ENCODE assay signal across 9 mouse cellular contexts in genomic region chr7:79547092-79547491, GRCm38 (mm10).
DNase-seq lines count a peak whose midpoint lies in the region; ATAC-seq and TF ChIP-seq lines count a peak whose summit lies in the region.
"Had no signal": no experiment of that assay in that cellular context is flagged by ENCODE, and none has a peak within 500 bp of the region (broad histone marks: within the 10 kb centered on the region; RNA-seq: fewer than 3 reads in every experiment).

No protein-coding gene starts in this region.

- no peak for ATAC-seq in liver, embryonic 14.5 days (ENCODE audit: insufficient read depth)
- peak; percentile 82 for ATAC-seq in neural tube, embryonic 14.5 days (ENCODE audit: low read depth)

- no peak for TF ChIP-seq POLR2A in thymus, adult 2 months (IDR thresholded peaks at IDR 0.05; ENCODE audit: control insufficient read depth, extremely low read depth, insufficient read depth, low read length, poor library complexity)

- 1% methylated on average over 15 of the region's 15 CpGs for WGBS in embryonic facial prominence, embryonic 10.5 days
- WGBS in liver, embryonic 14.5 days (ENCODE audit: insufficient replicate concordance) = 3% methylated on average over 15 of the region's 15 CpGs
- under 1% methylated on average over 15 of the region's 15 CpGs for WGBS in neural tube, embryonic 14.5 days
- WGBS in thymus, adult 2 months = 4% methylated on average over 15 of the region's 15 CpGs

- H3K9me3 ChIP-seq in embryonic facial prominence, embryonic 10.5 days = no peaks in the 10 kb centered on the region
- no peaks in the 10 kb centered on the region for H3K9me3 ChIP-seq in liver, embryonic 14.5 days (ENCODE audit: control insufficient read depth, low read length)
- no peaks in the 10 kb centered on the region for H3K9me3 ChIP-seq in neural tube, embryonic 14.5 days (ENCODE audit: control insufficient read depth, low read length)
- H3K9me3 ChIP-seq: embryonic facial prominence, embryonic 15.5 days had no signal

- peaks cover 40% of the 10 kb centered on the region for H3K4me1 ChIP-seq in embryonic facial prominence, embryonic 10.5 days
- no peaks in the 10 kb centered on the region for H3K4me1 ChIP-seq in liver, embryonic 14.5 days (replicated peaks; ENCODE audit: control insufficient read depth in 2 of 2, insufficient read depth in 2 of 2, low read length in 1 of 2)
- peaks cover 24% of the 10 kb centered on the region; the same call in 1 of the 2 replicates for H3K4me1 ChIP-seq in neural tube, embryonic 14.5 days (ENCODE audit: control insufficient read depth, insufficient read depth, low read length)
- no peaks in the 10 kb centered on the region; the same call in 1 of the 2 replicates for H3K4me1 ChIP-seq in thymus, adult 2 months (replicated peaks; ENCODE audit: control insufficient read depth, insufficient read depth, low read length)

- peak; percentile 87 for TF ChIP-seq CTCF in liver, embryonic 14.5 days (IDR thresholded peaks at IDR 0.05; ENCODE audit: low read depth)
- peak; percentile 87 for TF ChIP-seq CTCF in thymus, adult 2 months (IDR thresholded peaks at IDR 0.05; ENCODE audit: borderline replicate concordance, control insufficient read depth, extremely low read depth, insufficient read depth, low read length, poor library complexity)

- no peak overlapping the region for H3K27ac ChIP-seq in embryonic facial prominence, embryonic 10.5 days (replicated peaks)
- no peak overlapping the region for H3K27ac ChIP-seq in liver, embryonic 14.5 days
- H3K27ac ChIP-seq in neural tube, embryonic 14.5 days (ENCODE audit: low read depth, low read length) = peak overlapping the region; percentile 64
- no peak overlapping the region for H3K27ac ChIP-seq in thymus, adult 2 months (ENCODE audit: control insufficient read depth, insufficient read depth, low read length)
- H3K27ac ChIP-seq: embryonic facial prominence, embryonic 15.5 days had no signal

- no peak overlapping the region for H3K4me2 ChIP-seq in liver, embryonic 14.5 days (ENCODE audit: low read depth)
- H3K4me2 ChIP-seq in neural tube, embryonic 14.5 days (ENCODE audit: low read depth, low read length) = no peak overlapping the region
- H3K4me2 ChIP-seq: embryonic facial prominence, embryonic 15.5 days had no signal

- no peaks in the 10 kb centered on the region for H3K36me3 ChIP-seq in embryonic facial prominence, embryonic 10.5 days (replicated peaks)
- no peaks in the 10 kb centered on the region for H3K36me3 ChIP-seq in liver, embryonic 14.5 days (replicated peaks; ENCODE audit: control insufficient read depth, insufficient read depth, low read depth)
- H3K36me3 ChIP-seq in neural tube, embryonic 14.5 days (ENCODE audit: control insufficient read depth, insufficient read depth, low read length) = no peaks in the 10 kb centered on the region
- H3K36me3 ChIP-seq in thymus, adult 2 months (ENCODE audit: control insufficient read depth, insufficient read depth, low read length) = no peaks in the 10 kb centered on the region
- H3K36me3 ChIP-seq: embryonic facial prominence, embryonic 15.5 days had no signal

- no peak overlapping the region for H3K4me3 ChIP-seq in embryonic facial prominence, embryonic 10.5 days
- H3K4me3 ChIP-seq in liver, embryonic 14.5 days (ENCODE audit: insufficient read depth in 1 of 2, low read depth in 2 of 2, low read length in 2 of 2) = no peak overlapping the region
- H3K4me3 ChIP-seq in neural tube, embryonic 14.5 days (ENCODE audit: low read depth, low read length) = no peak overlapping the region
- no peak overlapping the region for H3K4me3 ChIP-seq in thymus, adult 2 months (ENCODE audit: control insufficient read depth, insufficient read depth, low read length)
- H3K4me3 ChIP-seq: embryonic facial prominence, embryonic 15.5 days had no signal

- no peak for TF ChIP-seq EP300 in liver, embryonic 14.5 days (IDR thresholded peaks at IDR 0.05; ENCODE audit: low read depth)

- no peak overlapping the region for H3K9ac ChIP-seq in liver, embryonic 14.5 days (replicated peaks)
- H3K9ac ChIP-seq in neural tube, embryonic 14.5 days (replicated peaks; ENCODE audit: low read depth, low read length) = peak overlapping the region; percentile 18
- H3K9ac ChIP-seq: embryonic facial prominence, embryonic 15.5 days had no signal

- H3K27me3 ChIP-seq in embryonic facial prominence, embryonic 10.5 days (replicated peaks; ENCODE audit: low read depth, poor library complexity, severe bottlenecking) = peaks cover 100% of the 10 kb centered on the region
- peaks cover 67% of the 10 kb centered on the region for H3K27me3 ChIP-seq in liver, embryonic 14.5 days (ENCODE audit: control insufficient read depth, insufficient read depth, low read length)
- H3K27me3 ChIP-seq in neural tube, embryonic 14.5 days (ENCODE audit: control insufficient read depth, insufficient read depth, low read length) = no peaks in the 10 kb centered on the region
- peaks cover 19% of the 10 kb centered on the region for H3K27me3 ChIP-seq in thymus, adult 2 months (ENCODE audit: control insufficient read depth, insufficient read depth, low read length)

- peak; percentile 77 for DNase-seq in A20 (ENCODE audit: low read depth, low spot score)
- DNase-seq in adrenal gland, postnatal 10 days = peak; percentile 90
- peak; percentile 86 for DNase-seq in embryonic facial prominence, embryonic 10.5 days (ENCODE audit: low spot score)
- peak; percentile 20 to 24 for DNase-seq in heart, adult 9 months (ENCODE audit: low spot score in 2 of 2)
- DNase-seq in kidney, postnatal 14 days = peak; percentile 66
- DNase-seq in liver, embryonic 14.5 days (ENCODE audit: low read depth in 3 of 3, low spot score in 3 of 3) = peak; percentile 12 to 26 (median 22)
- DNase-seq in thymus, adult 2 months = peak; percentile 76

Comparison
In these comparisons a context has a peak if more than half of its experiments do, and no peak if none do; other contexts are left out.
1. DNase-seq: peak in every context shown above with its lines; median percentile 90 in adrenal gland, postnatal 10 days; 86 in embryonic facial prominence, embryonic 10.5 days; 77 in A20; 76 in thymus, adult 2 months; 66 in kidney, postnatal 14 days; 22 in heart, adult 9 months; 22 in liver, embryonic 14.5 days.